Mouse (Mus musculus): ENCODE data around the gene Tor1b.
A peak's percentile ranks its signal among the peaks of the same experiment; 100 is the strongest.

The Tor1b gene

DNA sequence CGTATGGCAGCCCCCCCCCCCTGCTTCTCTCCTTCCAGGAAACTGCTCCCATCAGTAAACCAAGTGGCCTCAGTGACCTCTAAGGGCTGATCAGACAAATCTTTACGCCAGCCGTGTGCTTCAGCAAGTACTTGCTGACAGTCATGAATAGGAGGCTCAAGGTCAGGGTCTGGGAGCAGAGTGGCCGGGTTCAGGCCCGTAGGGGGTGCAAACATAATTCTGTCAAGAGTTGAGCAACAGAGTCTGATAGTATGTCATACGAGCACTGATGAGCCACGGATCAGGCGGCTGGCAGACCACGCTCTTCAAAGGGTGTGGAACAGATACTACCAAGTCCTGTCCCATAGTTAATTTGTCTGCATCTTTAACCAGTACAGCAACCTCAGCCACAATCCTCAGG, 37.5 kb downstream of the Tor1b start:
- DNase-seq (ENCODE audit: low read depth) = no peak

- DNase-seq (ENCODE audit: low read depth) = no peak
Observed at GRCm38 (mm10) chr2:30994853-30995252, 42.1 kb downstream of the Tor1b start.

DNA sequence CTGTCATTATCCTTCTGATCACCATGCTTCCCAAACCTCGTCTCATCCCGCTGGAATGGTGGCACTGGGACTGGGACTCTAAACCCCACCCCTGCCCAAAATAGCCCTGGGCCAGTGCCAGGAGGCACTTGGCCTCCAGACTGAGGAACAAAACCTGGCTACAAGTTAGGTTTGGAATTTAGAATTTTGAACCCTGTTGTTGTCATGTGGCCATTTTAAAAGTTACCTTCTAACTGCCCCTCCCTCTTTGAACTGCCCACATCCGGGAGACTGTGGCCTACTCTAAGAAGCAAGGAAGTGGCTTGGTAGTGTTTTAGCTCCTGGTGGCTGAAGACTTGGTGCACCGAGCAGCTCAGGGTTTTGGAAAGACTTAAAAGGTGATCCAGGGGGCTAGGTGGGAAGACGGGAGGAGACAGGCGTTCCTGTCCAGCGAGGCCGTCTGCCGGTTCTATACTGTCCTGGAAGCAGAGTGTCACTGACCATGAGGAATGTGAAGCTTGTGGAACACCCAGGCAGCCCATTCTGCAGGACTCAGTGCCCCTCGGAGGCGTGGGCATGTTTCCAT, 42.8 kb downstream of the Tor1b start:
- peak; percentile 56 for DNase-seq (ENCODE audit: low read depth)

- no peak for DNase-seq (ENCODE audit: low read depth)
Observed at GRCm38 (mm10) chr2:30998443-30999260, 45.9 kb downstream of the Tor1b start.

DNA sequence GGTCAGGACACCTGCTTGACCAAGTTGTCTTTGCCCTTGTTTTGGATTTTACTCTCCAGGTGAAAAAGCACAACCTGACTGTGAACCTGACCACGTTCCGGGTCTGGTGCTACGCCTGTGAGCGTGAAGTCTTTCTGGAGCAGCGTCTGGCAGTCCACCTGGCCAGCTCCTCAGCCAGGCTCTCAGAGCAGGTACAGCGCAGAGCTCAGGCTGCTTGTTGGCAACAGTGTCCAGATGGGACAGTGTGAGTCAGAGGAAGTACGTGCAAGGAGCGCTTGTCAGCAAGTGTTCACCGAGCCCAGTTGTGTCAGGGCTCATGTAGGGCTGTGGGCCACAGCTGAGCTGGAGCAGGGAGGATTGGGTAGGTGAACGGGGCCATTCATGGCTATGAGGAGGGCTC, 50.1 kb downstream of the Tor1b start:
- no peak for DNase-seq (ENCODE audit: low read depth)

DNA sequence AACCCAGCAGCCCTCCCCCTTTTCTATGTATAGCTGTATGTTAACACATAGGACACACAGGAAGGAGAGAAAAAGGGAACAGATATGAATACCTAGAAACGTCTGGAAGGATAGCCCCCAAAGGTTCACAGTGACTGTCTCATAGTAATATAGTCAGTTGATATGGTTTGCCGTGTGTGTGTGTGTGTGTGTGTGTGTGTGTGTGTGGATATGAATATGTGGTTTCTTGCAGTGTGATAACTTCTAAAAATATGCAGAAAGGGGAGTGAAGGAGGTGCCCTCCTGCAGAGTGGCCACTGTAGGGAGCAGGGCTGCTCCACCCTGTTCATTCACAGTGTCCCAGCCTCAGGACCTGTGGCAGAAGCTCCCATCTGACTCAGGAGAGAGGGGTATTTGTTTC, 52.7 kb downstream of the Tor1b start:
- DNase-seq (ENCODE audit: low read depth) = no peak

GRCm38 (mm10) chr2:31006434-31006833, 53.7 kb downstream of the Tor1b start:
- DNase-seq (ENCODE audit: low read depth) = peak; percentile 49

GRCm38 (mm10) chr2:31007208-31007607, 54.4 kb downstream of the Tor1b start:
- no peak for DNase-seq (ENCODE audit: low read depth)

Data from 416B (cell line).